Mouse (Mus musculus): ENCODE data around the gene Iars2. TPM values are rescaled to one million over a fixed set of nuclear protein-coding genes. Genes with fewer than 3 reads are reported as not detected.

Gene Iars2
- polyA plus RNA-seq, 1 experiment = not detected

DNA sequence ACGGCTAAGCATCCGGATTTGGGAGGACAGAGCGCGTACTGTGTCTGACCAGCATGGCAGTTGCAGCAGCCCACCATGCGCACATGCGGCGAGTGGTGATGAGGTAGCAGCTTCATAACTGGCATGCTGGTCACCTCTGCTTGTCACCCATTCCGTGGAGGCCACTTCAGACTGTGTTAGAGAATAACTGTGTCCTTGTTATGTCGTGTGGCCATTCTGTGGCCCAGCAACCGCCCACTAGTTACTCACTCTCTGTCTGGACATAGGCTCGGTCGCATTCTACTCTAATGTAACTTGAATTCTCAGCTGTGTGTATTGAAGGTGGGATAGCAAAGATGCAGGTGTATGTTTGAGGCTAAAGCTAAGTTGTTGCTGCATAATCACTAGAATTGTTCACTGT is 73.9 kb downstream of the Iars2 start:
- Histone ChIP-seq H3K27ac (ENCODE audit: insufficient read depth, low read depth, low read length) (no peak overlapping the region), H3K4me1 (ENCODE audit: control insufficient read depth, insufficient read depth, low read length) (peaks cover 8% of the 10 kb centered on the region), H3K4me3 (ENCODE audit: insufficient read depth, low read depth, low read length) (no peak overlapping the region)
- WGBS = 94% methylated on average over 12 of the region's 12 CpGs
- TF ChIP-seq POLR2A (IDR thresholded peaks at IDR 0.05; ENCODE audit: insufficient read depth, low read depth, low read length) (no peak), CTCF (IDR thresholded peaks at IDR 0.05; ENCODE audit: insufficient read depth, low read depth, low read length) (no peak)

DNA sequence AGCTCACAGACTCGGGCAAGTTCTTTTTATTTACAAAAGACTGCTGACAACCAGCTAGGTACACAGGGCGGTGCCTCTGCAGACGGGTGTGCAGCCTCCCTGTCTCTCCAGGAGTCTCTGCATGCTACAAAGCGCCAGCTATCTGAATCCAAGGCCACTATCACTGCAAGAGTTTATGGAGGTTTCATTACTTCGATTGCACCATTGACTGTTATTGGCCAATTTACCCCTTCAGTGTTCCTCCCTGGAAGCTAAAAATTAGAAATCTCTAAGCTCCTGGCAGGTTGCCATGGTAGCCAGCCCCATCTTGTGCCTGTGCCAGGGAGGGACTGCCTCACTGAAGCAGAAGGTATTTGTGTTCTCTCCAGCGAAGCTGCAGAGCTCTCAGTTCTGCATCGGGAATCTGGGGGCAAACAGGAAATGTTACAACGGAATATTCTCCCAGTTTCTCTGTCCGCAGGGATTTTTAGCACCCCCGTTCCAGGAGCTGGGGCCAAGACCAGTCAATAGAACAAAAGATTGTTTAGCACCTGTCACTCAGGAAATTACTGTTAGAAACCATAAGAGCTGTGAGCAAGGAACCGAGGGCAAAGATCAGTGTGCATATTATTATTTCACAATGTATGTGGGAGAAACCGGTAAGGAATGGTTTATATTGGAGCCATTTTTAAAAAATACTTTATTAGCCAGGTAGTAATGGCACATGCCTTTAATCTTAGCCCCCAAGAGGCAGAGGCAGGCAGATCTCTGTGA is 75.9 kb downstream of the Iars2 start:
- TF ChIP-seq POLR2A (IDR thresholded peaks at IDR 0.05; ENCODE audit: insufficient read depth, low read depth, low read length) (no peak), CTCF (IDR thresholded peaks at IDR 0.05; ENCODE audit: insufficient read depth, low read depth, low read length) (no peak)
- Histone ChIP-seq H3K4me3 (ENCODE audit: insufficient read depth, low read depth, low read length) (no peak overlapping the region), H3K27ac (ENCODE audit: insufficient read depth, low read depth, low read length) (no peak overlapping the region), H3K4me1 (ENCODE audit: control insufficient read depth, insufficient read depth, low read length) (peaks cover 8% of the 10 kb centered on the region)
- WGBS = 26% methylated on average over 12 of the region's 12 CpGs

DNA sequence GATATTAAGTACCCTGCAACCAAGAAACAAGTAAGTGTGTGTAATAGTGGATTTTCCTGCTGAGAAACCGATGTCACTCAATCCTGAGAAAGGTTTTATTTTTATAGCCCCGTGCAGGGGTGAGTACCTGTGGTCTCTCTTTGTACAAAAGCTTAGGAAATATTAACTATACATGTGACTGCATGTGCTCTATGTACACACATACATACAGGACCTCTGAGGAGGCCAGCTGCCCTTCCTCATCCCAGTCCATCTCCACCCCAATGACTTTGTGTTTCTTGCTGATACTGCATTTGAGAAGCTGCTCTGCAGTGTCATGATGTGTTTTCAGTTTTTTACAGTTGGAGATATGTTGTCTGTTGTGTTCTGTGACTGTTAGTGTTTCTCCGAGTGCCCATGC is 76.8 kb downstream of the Iars2 start:
- Histone ChIP-seq H3K27ac (ENCODE audit: insufficient read depth, low read depth, low read length) (no peak overlapping the region), H3K4me1 (ENCODE audit: control insufficient read depth, insufficient read depth, low read length) (peaks cover 8% of the 10 kb centered on the region), H3K4me3 (ENCODE audit: insufficient read depth, low read depth, low read length) (no peak overlapping the region)
- TF ChIP-seq CTCF (IDR thresholded peaks at IDR 0.05; ENCODE audit: insufficient read depth, low read depth, low read length) (no peak), POLR2A (IDR thresholded peaks at IDR 0.05; ENCODE audit: insufficient read depth, low read depth, low read length) (no peak)
- WGBS = 86% methylated on average over 3 of the region's 3 CpGs

DNA sequence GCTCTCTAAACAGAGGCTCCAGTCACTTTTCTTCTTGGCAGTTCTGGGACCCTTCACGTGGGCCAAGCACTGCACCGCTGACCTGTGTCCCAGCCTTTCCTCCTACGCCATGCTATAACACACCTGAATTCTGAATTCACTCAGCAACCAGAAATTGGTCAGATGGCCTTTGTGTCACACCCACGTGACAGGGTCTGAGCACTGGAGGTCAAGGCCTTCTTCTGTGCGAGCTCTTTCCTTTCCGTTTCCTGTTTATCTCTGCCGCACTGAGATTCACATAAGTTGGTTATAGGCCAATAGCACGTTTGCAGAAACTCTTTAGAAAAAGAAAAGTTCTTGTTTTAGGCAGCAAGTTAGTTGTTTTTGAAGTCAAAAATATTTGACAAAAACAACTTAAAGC is 80.5 kb downstream of the Iars2 start:
- TF ChIP-seq POLR2A (IDR thresholded peaks at IDR 0.05; ENCODE audit: insufficient read depth, low read depth, low read length) (no peak), CTCF (IDR thresholded peaks at IDR 0.05; ENCODE audit: insufficient read depth, low read depth, low read length) (no peak)
- WGBS = 91% methylated on average over 8 of the region's 8 CpGs
- H3K4me1 ChIP-seq (ENCODE audit: control insufficient read depth, insufficient read depth, low read length) = peaks cover 12% of the 10 kb centered on the region
- H3K4me3 ChIP-seq (ENCODE audit: insufficient read depth, low read depth, low read length) = no peak overlapping the region
- H3K27ac ChIP-seq (ENCODE audit: insufficient read depth, low read depth, low read length) = no peak overlapping the region

DNA sequence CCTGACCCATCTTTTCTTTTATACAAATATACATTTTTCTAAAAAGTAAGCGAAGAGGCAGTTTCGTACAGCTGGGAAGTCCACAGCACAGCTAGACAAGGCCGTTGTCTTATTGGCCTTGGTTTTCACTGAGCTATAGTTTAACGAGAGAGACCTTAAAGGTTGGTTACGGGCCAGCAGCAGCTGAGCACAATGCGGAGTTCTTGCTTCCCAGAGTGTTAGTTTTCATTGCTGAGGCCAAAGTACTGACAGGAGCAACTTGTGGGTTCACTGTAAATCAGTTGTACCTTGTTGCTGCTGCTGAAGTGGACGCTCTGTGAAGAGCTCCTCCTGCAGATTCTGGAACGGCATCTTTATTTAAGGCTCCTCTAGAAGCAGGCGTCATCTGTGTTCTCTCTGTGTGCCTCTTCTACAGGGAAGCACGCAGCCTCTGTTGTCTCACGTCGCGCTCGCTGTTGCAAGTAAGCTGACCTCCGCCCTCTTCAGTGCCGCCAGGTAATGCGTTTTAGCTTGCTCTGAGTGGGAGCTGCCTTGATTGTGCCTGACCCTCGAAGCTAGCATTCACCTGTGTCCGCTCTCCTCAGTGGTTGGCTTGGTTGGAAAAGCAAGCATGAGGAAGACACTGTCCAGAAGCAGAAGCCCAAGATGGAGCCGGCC is 81.6 kb downstream of the Iars2 start:
- H3K27ac ChIP-seq (ENCODE audit: insufficient read depth, low read depth, low read length) = no peak overlapping the region
- WGBS = 93% methylated on average over 20 of the region's 20 CpGs
- TF ChIP-seq POLR2A (IDR thresholded peaks at IDR 0.05; ENCODE audit: insufficient read depth, low read depth, low read length) (no peak), CTCF (IDR thresholded peaks at IDR 0.05; ENCODE audit: insufficient read depth, low read depth, low read length) (no peak)
- H3K4me3 ChIP-seq (ENCODE audit: insufficient read depth, low read depth, low read length) = no peak overlapping the region
- H3K4me1 ChIP-seq (ENCODE audit: control insufficient read depth, insufficient read depth, low read length) = peaks cover 9% of the 10 kb centered on the region

DNA sequence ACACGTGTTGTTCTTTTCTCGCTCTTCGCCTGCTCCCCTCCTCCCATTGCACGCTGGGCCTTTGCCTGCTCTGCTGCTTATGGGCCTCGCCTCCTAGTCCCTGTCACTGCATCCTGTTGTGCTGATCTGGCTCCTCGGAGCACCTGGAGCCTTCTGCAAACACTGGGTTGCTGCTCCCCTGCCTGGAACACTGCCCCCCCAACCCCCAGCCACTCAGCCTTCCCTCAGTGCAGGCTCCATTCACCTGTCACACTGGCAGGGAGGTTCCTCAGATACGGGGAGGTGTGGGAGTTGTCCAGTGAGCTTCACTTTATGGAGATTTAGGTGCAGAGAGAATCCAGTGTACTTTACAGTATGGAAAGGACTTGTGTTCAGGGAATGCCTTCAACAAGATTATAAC is 83.7 kb downstream of the Iars2 start:
- TF ChIP-seq POLR2A (IDR thresholded peaks at IDR 0.05; ENCODE audit: insufficient read depth, low read depth, low read length) (no peak), CTCF (IDR thresholded peaks at IDR 0.05; ENCODE audit: insufficient read depth, low read depth, low read length) (no peak)
- 88% methylated on average over 7 of the region's 7 CpGs for WGBS
- Histone ChIP-seq H3K4me1 (ENCODE audit: control insufficient read depth, insufficient read depth, low read length) (peaks cover 12% of the 10 kb centered on the region), H3K4me3 (ENCODE audit: insufficient read depth, low read depth, low read length) (no peak overlapping the region), H3K27ac (ENCODE audit: insufficient read depth, low read depth, low read length) (no peak overlapping the region)

DNA sequence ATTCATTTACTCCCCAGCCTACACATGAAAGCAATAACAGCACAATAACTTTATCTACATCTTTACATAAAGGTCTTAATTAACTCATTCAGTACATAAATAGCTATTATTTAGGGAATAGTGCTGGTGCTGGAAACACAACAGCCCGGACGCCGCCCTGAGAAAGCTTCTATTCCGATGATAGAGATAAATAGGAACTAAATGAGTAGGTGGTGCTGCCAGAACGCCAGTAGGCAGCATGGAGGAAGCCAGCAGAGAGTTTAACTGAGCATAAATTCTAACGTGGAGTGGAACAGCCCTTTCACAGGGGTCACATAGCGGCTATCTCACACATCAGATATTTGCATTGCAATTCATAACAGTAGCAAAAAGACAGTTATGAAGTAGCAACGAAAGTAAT is 86.2 kb downstream of the Iars2 start:
- peaks cover 12% of the 10 kb centered on the region for H3K4me1 ChIP-seq (ENCODE audit: control insufficient read depth, insufficient read depth, low read length)
- 22% methylated on average over 8 of the region's 8 CpGs for WGBS
- TF ChIP-seq CTCF (IDR thresholded peaks at IDR 0.05; ENCODE audit: insufficient read depth, low read depth, low read length) = no peak
- no peak for TF ChIP-seq POLR2A (IDR thresholded peaks at IDR 0.05; ENCODE audit: insufficient read depth, low read depth, low read length)
- no peak overlapping the region for H3K4me3 ChIP-seq (ENCODE audit: insufficient read depth, low read depth, low read length)
- H3K27ac ChIP-seq (ENCODE audit: insufficient read depth, low read depth, low read length) = no peak overlapping the region

DNA sequence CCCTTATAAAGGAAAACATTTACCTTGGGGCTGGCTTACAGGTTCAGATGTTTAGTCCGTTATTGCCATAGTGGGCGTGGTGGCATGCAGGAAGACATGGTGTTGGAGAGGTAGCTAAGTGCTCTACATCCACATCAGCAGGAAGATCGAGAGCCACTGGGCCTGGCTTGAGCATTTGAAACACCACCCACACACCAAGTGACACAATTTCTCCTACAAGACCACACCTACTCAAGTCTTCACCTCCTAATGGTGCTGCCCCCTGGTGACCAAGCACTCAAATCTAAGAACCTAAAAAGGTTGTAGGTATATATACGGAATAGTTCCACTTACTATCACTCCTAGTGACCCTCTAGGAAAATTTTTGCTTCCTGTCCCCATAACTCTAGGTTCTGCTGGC is 92.7 kb downstream of the Iars2 start:
- Histone ChIP-seq H3K4me3 (ENCODE audit: insufficient read depth, low read depth, low read length) (no peak overlapping the region), H3K27ac (ENCODE audit: insufficient read depth, low read depth, low read length) (no peak overlapping the region), H3K4me1 (ENCODE audit: control insufficient read depth, insufficient read depth, low read length) (0 out of 2 replicates have a peak, but pooled peaks cover 3% of the 10 kb centered on the region)
- WGBS = 88% methylated on average over 4 of the region's 4 CpGs
- no peak for TF ChIP-seq POLR2A (IDR thresholded peaks at IDR 0.05; ENCODE audit: insufficient read depth, low read depth, low read length)

DNA sequence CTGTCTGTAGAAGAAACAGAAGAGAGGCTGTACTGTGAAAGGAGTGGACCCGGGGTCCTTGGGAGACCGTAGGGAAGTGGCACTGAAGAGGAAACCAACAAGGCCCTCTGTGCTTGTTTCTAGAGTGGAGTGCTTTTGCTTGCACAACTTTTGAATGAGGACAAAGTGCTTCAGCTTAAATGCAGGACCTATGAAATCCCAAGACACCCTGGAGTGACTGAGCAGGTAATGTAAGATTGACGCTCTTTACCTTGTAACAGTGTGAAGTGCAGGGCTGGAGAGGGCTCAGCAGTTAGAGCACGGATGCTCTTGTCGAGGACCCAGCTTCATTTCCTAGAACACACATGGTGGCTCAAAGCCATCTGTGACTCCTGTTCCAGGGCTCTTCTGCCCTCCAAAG is 93.4 kb downstream of the Iars2 start:
- H3K27ac ChIP-seq (ENCODE audit: insufficient read depth, low read depth, low read length) = no peak overlapping the region
- TF ChIP-seq CTCF (IDR thresholded peaks at IDR 0.05; ENCODE audit: insufficient read depth, low read depth, low read length) (no peak), POLR2A (IDR thresholded peaks at IDR 0.05; ENCODE audit: insufficient read depth, low read depth, low read length) (no peak)
- H3K4me1 ChIP-seq (ENCODE audit: control insufficient read depth, insufficient read depth, low read length) = 0 out of 2 replicates have a peak, but pooled peaks cover 3% of the 10 kb centered on the region
- WGBS = 93% methylated on average over 5 of the region's 5 CpGs
- H3K4me3 ChIP-seq (ENCODE audit: insufficient read depth, low read depth, low read length) = no peak overlapping the region

Other genes starting within 250 kb of the Iars2 start
- not detected in 2 replicates for gene Rab3gap2, start 125.3 kb downstream of the Iars2 start, polyA plus RNA-seq (2012; ENCODE audit: insufficient read depth, insufficient read length, low replicate concordance, missing spikeins)
- gene Bpnt1, start 2.8 kb upstream of the Iars2 start, polyA plus RNA-seq (2012; ENCODE audit: insufficient read depth, insufficient read length, low replicate concordance, missing spikeins) = not detected in 2 replicates
- gene Eprs, start 33.6 kb upstream of the Iars2 start, polyA plus RNA-seq (2012; ENCODE audit: insufficient read depth, insufficient read length, low replicate concordance, missing spikeins) = 61.9 TPM in 1 of 2 replicates, not detected in the other
- not detected in 2 replicates for gene Slc30a10, start 125.5 kb upstream of the Iars2 start, polyA plus RNA-seq (2012; ENCODE audit: insufficient read depth, insufficient read length, low replicate concordance, missing spikeins)